Mouse (Mus musculus) T-cell, adult 66 days (primary cell): ENCODE results near the gene Bpifa5. TPM values are rescaled to one million over a fixed set of nuclear protein-coding genes. Genes with fewer than 3 reads are reported as not detected.

ENCODE experiments used
- total RNA-seq, 2 experiments: library from RNA; stranded (reverse); gene quantifications; 3 replicates in 1 of 2; 4 replicates in 1 of 2; pipeline ENCODE4 v1.2.4; 2023

Gene Bpifa5
- total RNA-seq: not detected

GRCm38 (mm10) chr2:154162307-154162706 lies at the start of gene Bpifa5:
TSS of gene Bpifa5 (plus strand) at chr2:154162607.

GRCm38 (mm10) chr2:154130120-154130519 lies 32.3 kb upstream of the Bpifa5 start, which contains the start of gene Bpifa3:
TSS of gene Bpifa3 (plus strand) at chr2:154130336.

GRCm38 (mm10) chr2:154142580-154142979 lies 19.8 kb upstream of the Bpifa5 start, which contains the start of gene Bpifa1:
TSS of gene Bpifa1 (plus strand) at chr2:154142880.

DNA sequence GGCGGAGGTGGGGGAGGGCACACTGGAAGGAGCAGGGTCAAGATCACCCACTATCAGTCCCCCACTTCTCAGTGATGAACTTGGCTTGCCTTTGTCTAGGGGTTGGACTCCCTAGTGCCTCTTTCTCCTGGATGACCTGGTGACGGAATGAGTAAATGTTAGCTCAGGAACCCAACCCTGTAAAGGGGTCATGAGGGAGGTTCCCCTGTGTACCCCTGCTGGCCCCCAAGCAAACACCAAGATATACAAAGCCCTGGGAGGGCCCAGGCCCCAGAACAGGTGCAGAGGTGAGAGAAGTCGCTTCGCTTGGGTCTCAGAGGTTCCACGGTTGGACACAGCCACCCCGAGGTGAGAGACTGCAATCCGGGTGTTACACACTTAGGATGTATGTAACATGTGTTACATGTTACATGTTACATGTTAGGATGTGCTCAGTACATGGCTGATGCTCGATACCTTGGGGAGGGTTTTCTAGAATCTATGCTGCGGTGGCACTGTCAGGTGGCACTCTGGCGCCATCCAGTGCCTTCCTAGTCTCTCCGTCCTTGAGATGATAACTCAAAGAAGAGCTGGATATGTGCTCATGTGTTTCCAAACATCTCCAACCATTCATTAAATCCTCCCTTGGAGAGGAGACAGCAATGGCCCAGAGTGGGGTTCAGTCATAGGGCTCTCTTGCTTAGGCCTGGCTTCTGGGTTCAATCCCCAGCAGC lies 28.3 kb downstream of the Bpifa5 start, which contains the start of gene Bpifb1:
Bpifb1 (plus strand) TSS at position 273 of the 713 bp plus-strand sequence.

Other genes starting within 250 kb of the Bpifa5 start
- not detected for gene Bpifb3, start 244.4 kb upstream of the Bpifa5 start, total RNA-seq
- not detected for gene Bpifb4, start 224.4 kb upstream of the Bpifa5 start, total RNA-seq
- not detected for gene Bpifa6, start 187.7 kb upstream of the Bpifa5 start, total RNA-seq
- not detected for gene Bpifa2, start 154.3 kb upstream of the Bpifa5 start, total RNA-seq
- not detected for gene Bpifa3, start 32.3 kb upstream of the Bpifa5 start, total RNA-seq
- gene Bpifa1, start 19.7 kb upstream of the Bpifa5 start, total RNA-seq: not detected
- not detected for gene Bpifb1, start 28.2 kb downstream of the Bpifa5 start, total RNA-seq
- gene Bpifb5, start 61.1 kb downstream of the Bpifa5 start, total RNA-seq: not detected
- not detected for gene Bpifb9a, start 95.2 kb downstream of the Bpifa5 start, total RNA-seq
- gene Bpifb9b, start 144.6 kb downstream of the Bpifa5 start, total RNA-seq: not detected
- gene Cdk5rap1, start 210.4 kb downstream of the Bpifa5 start, total RNA-seq: 10 to 100 TPM; 17.6 to 17.7 TPM
- not detected for gene Snta1, start 245.5 kb downstream of the Bpifa5 start, total RNA-seq